8 mouse cellular contexts compared by ENCODE assay signal in the genomic region with DNA sequence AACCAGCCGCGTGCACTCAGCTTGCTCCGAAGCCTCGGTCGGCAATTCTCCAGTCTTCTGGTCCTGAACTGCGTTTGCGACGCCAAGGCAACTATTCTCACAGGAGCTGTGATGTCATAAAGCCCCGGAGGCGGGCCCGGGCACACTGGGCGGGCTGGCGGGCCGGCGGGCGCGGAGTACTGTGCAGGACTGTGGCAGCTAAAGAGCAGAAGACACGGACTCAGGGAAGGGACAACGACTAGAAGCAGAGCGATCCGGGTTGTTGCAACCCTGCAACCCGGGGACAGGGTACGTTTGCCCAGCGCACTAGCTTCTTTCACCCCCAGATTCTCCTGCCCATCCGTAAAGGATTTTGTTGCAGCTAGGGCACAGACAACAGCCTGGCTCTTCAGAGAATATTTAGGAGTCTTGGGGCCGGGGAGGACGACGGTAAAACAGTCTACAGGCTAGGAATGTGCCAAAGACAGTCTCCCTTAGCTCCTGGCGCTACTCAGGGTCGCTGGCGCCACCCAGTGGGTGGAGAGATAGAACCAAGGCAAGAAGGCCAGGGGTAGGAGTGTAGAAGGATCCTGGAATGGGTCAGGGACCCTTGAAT. TPM values are rescaled to one million over a fixed set of nuclear protein-coding genes. Genes with fewer than 3 reads are reported as not detected.
DNase-seq lines count a peak whose midpoint lies in the region; ATAC-seq and TF ChIP-seq lines count a peak whose summit lies in the region.

A gene (minus strand): TSS at position 418 of the 595 bp plus-strand sequence.

- peak within 1 kb of the TSS; percentile 38 for H3K4me3 ChIP-seq in bone marrow macrophage, adult 2 months (ENCODE audit: insufficient read depth, low read length)
- H3K4me3 ChIP-seq in embryonic facial prominence, embryonic 15.5 days (replicated peaks), result peak within 1 kb of the TSS; percentile 44
- peak within 1 kb of the TSS; percentile 59 for H3K4me3 ChIP-seq in heart, embryonic 10.5 days
- H3K4me3 ChIP-seq in limb, embryonic 13.5 days, result peak within 1 kb of the TSS; percentile 50
- H3K4me3 ChIP-seq in midbrain, embryonic 14.5 days (replicated peaks; ENCODE audit: low read depth, low read length), result peak within 1 kb of the TSS; percentile 40
- H3K4me3 ChIP-seq in stomach, postnatal 0 days (ENCODE audit: low read depth, low read length), result peak within 1 kb of the TSS; percentile 39

- 0% methylated on average over 31 of the region's 31 CpGs for WGBS in embryonic facial prominence, embryonic 15.5 days
- under 1% methylated on average over 31 of the region's 31 CpGs for WGBS in heart, embryonic 10.5 days
- under 1% methylated on average over 31 of the region's 31 CpGs for WGBS in limb, embryonic 13.5 days
- WGBS in midbrain, embryonic 14.5 days, result under 1% methylated on average over 31 of the region's 31 CpGs
- 1% methylated on average over 31 of the region's 31 CpGs for WGBS in stomach, postnatal 0 days

- H3K27me3 ChIP-seq in embryonic facial prominence, embryonic 15.5 days, result peaks cover 7% of the 10 kb centered on the region; the same call in 1 of the 2 replicates
- H3K27me3 ChIP-seq in heart, embryonic 10.5 days (ENCODE audit: insufficient read depth, poor library complexity, severe bottlenecking), result peaks cover 22% of the 10 kb centered on the region
- H3K27me3 ChIP-seq in limb, embryonic 13.5 days, result peaks cover 19% of the 10 kb centered on the region
- H3K27me3 ChIP-seq in midbrain, embryonic 14.5 days (ENCODE audit: control insufficient read depth, insufficient read depth, low read length), result no peaks in the 10 kb centered on the region; the same call in 1 of the 2 replicates
- no peaks in the 10 kb centered on the region for H3K27me3 ChIP-seq in stomach, postnatal 0 days (ENCODE audit: control insufficient read depth, insufficient read depth, low read length)

- peak; percentile 6 to 8 for DNase-seq in B cell, adult 2 months
- DNase-seq in heart, embryonic 10.5 days (ENCODE audit: low spot score), result peak; percentile 82
- DNase-seq in kidney, adult 9 months, result peak; percentile 80
- peak; percentile 86 for DNase-seq in midbrain, embryonic 14.5 days
- DNase-seq in stomach, postnatal 0 days (ENCODE audit: low spot score), result peak; percentile 81

- TF ChIP-seq POLR2A in bone marrow macrophage, adult 2 months (IDR thresholded peaks at IDR 0.05; ENCODE audit: borderline replicate concordance, low read depth, low read length), result no peak

- H3K4me1 ChIP-seq in bone marrow macrophage, adult 2 months (ENCODE audit: control insufficient read depth, insufficient read depth, low read length), result peaks cover 2% of the 10 kb centered on the region; the same call in 1 of the 2 replicates
- peaks cover 12% of the 10 kb centered on the region for H3K4me1 ChIP-seq in embryonic facial prominence, embryonic 15.5 days
- H3K4me1 ChIP-seq in heart, embryonic 10.5 days, result peaks cover 9% of the 10 kb centered on the region
- H3K4me1 ChIP-seq in limb, embryonic 13.5 days, result peaks cover 14% of the 10 kb centered on the region
- peaks cover 6% of the 10 kb centered on the region; the same call in 1 of the 2 replicates for H3K4me1 ChIP-seq in midbrain, embryonic 14.5 days (ENCODE audit: control insufficient read depth, insufficient read depth, low read length)
- H3K4me1 ChIP-seq in stomach, postnatal 0 days (replicated peaks; ENCODE audit: control insufficient read depth, insufficient read depth), result no peaks in the 10 kb centered on the region; the same call in 1 of the 2 replicates

- peak; percentile 72; the same call in 1 of the 2 replicates for ATAC-seq in embryonic facial prominence, embryonic 15.5 days (ENCODE audit: insufficient number of reproducible peaks, low FRiP score, low TSS enrichment, low read depth)
- peak; percentile 84 for ATAC-seq in limb, embryonic 13.5 days (ENCODE audit: low FRiP score, low read depth)
- ATAC-seq in midbrain, embryonic 14.5 days (ENCODE audit: low FRiP score, low TSS enrichment), result peak; percentile 83
- peak; percentile 79 for ATAC-seq in stomach, postnatal 0 days (ENCODE audit: low FRiP score, low TSS enrichment)

- no peaks in the 10 kb centered on the region for H3K9me3 ChIP-seq in embryonic facial prominence, embryonic 15.5 days (replicated peaks)
- no peaks in the 10 kb centered on the region for H3K9me3 ChIP-seq in heart, embryonic 10.5 days
- H3K9me3 ChIP-seq in limb, embryonic 13.5 days, result no peaks in the 10 kb centered on the region
- H3K9me3 ChIP-seq in midbrain, embryonic 14.5 days (ENCODE audit: control insufficient read depth, low read length), result no peaks in the 10 kb centered on the region
- H3K9me3 ChIP-seq in stomach, postnatal 0 days (ENCODE audit: control insufficient read depth, low read length), result no peaks in the 10 kb centered on the region

- H3K9ac ChIP-seq in embryonic facial prominence, embryonic 15.5 days, result peak within 1 kb of the TSS; percentile 26
- peak within 1 kb of the TSS; percentile 66 for H3K9ac ChIP-seq in limb, embryonic 13.5 days
- H3K9ac ChIP-seq in midbrain, embryonic 14.5 days (replicated peaks; ENCODE audit: low read length), result peak within 1 kb of the TSS; percentile 32
- peak within 1 kb of the TSS; percentile 43 for H3K9ac ChIP-seq in stomach, postnatal 0 days (ENCODE audit: low read length)

- peak; percentile 40; the same call in 1 of the 2 replicates for TF ChIP-seq CTCF in bone marrow macrophage, adult 2 months (IDR thresholded peaks at IDR 0.05; ENCODE audit: low read depth, low read length)
- peak; percentile 81 for TF ChIP-seq CTCF in stomach, postnatal 0 days (IDR thresholded peaks at IDR 0.05; ENCODE audit: low read depth)

- no peak within 1 kb of the TSS for H3K27ac ChIP-seq in bone marrow macrophage, adult 2 months (ENCODE audit: insufficient read depth, low read depth, low read length)
- H3K27ac ChIP-seq in embryonic facial prominence, embryonic 15.5 days (replicated peaks), result no peak within 1 kb of the TSS
- peak within 1 kb of the TSS; percentile 7 for H3K27ac ChIP-seq in heart, embryonic 10.5 days
- H3K27ac ChIP-seq in limb, embryonic 13.5 days, result no peak within 1 kb of the TSS
- peak within 1 kb of the TSS; percentile 57; the same call in 1 of the 2 replicates for H3K27ac ChIP-seq in midbrain, embryonic 14.5 days (replicated peaks; ENCODE audit: low read depth, low read length)
- 0 out of 2 replicates have a peak within 1 kb of the TSS, but pooled peaks have one; percentile 18 for H3K27ac ChIP-seq in stomach, postnatal 0 days (replicated peaks)

- H3K4me2 ChIP-seq in embryonic facial prominence, embryonic 15.5 days (replicated peaks), result peak within 1 kb of the TSS; percentile 86
- H3K4me2 ChIP-seq in limb, embryonic 13.5 days (replicated peaks), result peak within 1 kb of the TSS; percentile 86
- H3K4me2 ChIP-seq in midbrain, embryonic 14.5 days (ENCODE audit: low read length), result peak within 1 kb of the TSS; percentile 79
- H3K4me2 ChIP-seq in stomach, postnatal 0 days (replicated peaks; ENCODE audit: low read depth), result peak within 1 kb of the TSS; percentile 79

- no peak for TF ChIP-seq EP300 in stomach, postnatal 0 days (optimal IDR thresholded peaks at IDR 0.05)

- H3K36me3 ChIP-seq in embryonic facial prominence, embryonic 15.5 days, result no peaks in the 10 kb centered on the region
- no peaks in the 10 kb centered on the region for H3K36me3 ChIP-seq in heart, embryonic 10.5 days
- no peaks in the 10 kb centered on the region for H3K36me3 ChIP-seq in limb, embryonic 13.5 days
- H3K36me3 ChIP-seq in midbrain, embryonic 14.5 days (ENCODE audit: control insufficient read depth, insufficient read depth, low read length), result no peaks in the 10 kb centered on the region
- no peaks in the 10 kb centered on the region for H3K36me3 ChIP-seq in stomach, postnatal 0 days (ENCODE audit: control insufficient read depth, insufficient read depth, low read length)

RNA-seq across cellular contexts. Expression of the gene that starts here (rescaled TPM):
- polyA plus RNA-seq in bone marrow macrophage, adult 2 months (2012; ENCODE audit: insufficient read depth, insufficient read length, missing spikeins), result not detected in 2 replicates
- polyA plus RNA-seq in embryonic facial prominence, embryonic 15.5 days (2015; fragmentation: Nextera tagmentation; extraction: Ambion mirVana), result 1.4 and 1.7 TPM in 2 replicates
- polyA plus RNA-seq in heart, embryonic 10.5 days (2016; fragmentation: Nextera tagmentation; extraction: Ambion mirVana), result 0.12 TPM in 1 of 2 replicates, not detected in the other
- polyA plus RNA-seq in limb, embryonic 13.5 days (2015; fragmentation: Nextera tagmentation; extraction: Ambion mirVana), result 0.37 and 0.59 TPM in 2 replicates
- polyA plus RNA-seq in midbrain, embryonic 14.5 days (2014; fragmentation: Nextera tagmentation; extraction: Ambion mirVana), result 7.2 and 11.1 TPM in 2 replicates
- polyA plus RNA-seq in stomach, postnatal 0 days (2015; fragmentation: Nextera tagmentation; extraction: Ambion mirVana), result 0.30 and 0.34 TPM in 2 replicates

Comparison
In these comparisons a context has a peak if more than half of its experiments do, and no peak if none do; other contexts are left out.
1. Peak in DNase-seq, H3K4me3 ChIP-seq and H3K27ac ChIP-seq in heart, embryonic 10.5 days; RNA of the gene not detected or under 1 TPM.
2. Peak in ATAC-seq, H3K4me3 ChIP-seq, H3K9ac ChIP-seq and H3K4me2 ChIP-seq in limb, embryonic 13.5 days; RNA of the gene not detected or under 1 TPM.
3. Peak in DNase-seq, ATAC-seq, H3K4me3 ChIP-seq, H3K27ac ChIP-seq, H3K9ac ChIP-seq and H3K4me2 ChIP-seq in stomach, postnatal 0 days; RNA of the gene not detected or under 1 TPM.
4. DNase-seq: peak in every context shown above with its lines; median percentile 86 in midbrain, embryonic 14.5 days; 82 in heart, embryonic 10.5 days; 81 in stomach, postnatal 0 days; 80 in kidney, adult 9 months; 7 in B cell, adult 2 months.